Mouse (Mus musculus): ENCODE results near the gene Slc30a10. TPM values are rescaled to one million over a fixed set of nuclear protein-coding genes. Genes with fewer than 3 reads are reported as not detected.

The Slc30a10 gene
- polyA plus RNA-seq, 1 experiment from 2014 or later = 0.35 TPM

DNA sequence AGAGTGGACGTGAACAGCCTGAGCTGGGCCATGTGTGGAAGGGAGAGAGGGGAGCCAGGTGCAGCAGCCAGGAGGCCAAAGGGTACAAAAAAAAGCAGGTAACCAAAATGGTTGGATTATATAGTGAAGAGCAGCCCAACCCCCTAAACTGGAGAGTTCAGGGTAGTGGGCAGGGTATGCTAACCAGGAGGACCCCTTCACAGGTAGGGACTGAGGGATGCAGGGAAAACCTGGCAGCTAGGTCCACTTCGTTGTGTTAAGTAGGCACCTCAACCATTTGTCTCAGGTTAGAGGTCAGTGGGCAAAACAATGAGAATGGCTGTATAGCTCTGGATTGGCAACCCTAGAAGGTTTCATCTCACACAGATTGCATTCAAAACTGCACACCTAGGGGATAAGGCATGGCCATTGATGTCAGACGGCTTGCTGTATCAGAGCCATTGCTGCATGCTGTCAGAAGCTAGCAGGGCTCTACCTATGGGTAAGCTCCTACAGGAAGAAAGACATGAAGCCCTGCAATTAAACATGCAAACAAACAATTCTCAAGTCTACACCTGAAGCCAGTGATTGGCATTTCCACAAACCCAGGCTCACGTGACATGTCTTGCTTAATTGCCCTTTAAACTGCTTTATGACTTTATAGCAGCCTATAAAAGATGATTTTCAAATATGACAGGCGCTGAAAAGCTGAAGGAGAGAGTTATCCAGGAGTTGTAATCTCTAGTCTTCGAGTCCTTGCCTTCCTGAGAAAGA lies 23.2 kb upstream of the Slc30a10 start:
- H3K27ac ChIP-seq (ENCODE audit: low read length) = no peak overlapping the region
- H3K4me2 ChIP-seq (replicated peaks; ENCODE audit: low read depth, low read length) = no peak overlapping the region
- no peak for ATAC-seq (ENCODE audit: insufficient number of reproducible peaks, insufficient read depth, low FRiP score, low read depth)

DNA sequence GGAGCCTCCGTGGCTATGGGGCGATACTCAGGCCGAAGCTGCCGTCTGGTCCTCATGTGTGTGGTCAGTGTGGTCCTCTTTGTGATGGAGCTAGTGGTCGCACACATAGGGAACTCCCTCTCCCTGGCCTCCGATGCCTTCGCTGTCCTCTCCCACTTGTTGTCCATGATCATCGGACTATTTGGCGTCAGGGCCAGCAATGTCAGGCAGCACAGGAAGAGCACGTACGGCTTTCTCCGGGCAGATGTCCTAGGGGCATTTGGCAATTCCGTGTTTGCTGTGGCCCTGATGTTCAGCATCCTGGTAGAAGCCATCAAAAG lies 22.7 kb upstream of the Slc30a10 start:
- Histone ChIP-seq H3K27ac (ENCODE audit: low read length) (no peak overlapping the region), H3K9ac (replicated peaks; ENCODE audit: low read depth, low read length) (no peak overlapping the region), H3K27me3 (ENCODE audit: control insufficient read depth, insufficient read depth, low read length) (no peaks in the 10 kb centered on the region), H3K4me2 (replicated peaks; ENCODE audit: low read depth, low read length) (no peak overlapping the region), H3K36me3 (ENCODE audit: control insufficient read depth, insufficient read depth, low read length) (peaks cover 17% of the 10 kb centered on the region), H3K9me3 (ENCODE audit: control insufficient read depth, low read depth, low read length) (no peaks in the 10 kb centered on the region), H3K4me1 (ENCODE audit: control insufficient read depth, insufficient read depth, low read length) (no peaks in the 10 kb centered on the region), H3K4me3 (ENCODE audit: low read depth, low read length) (no peak overlapping the region)
- no peak for ATAC-seq (ENCODE audit: insufficient number of reproducible peaks, insufficient read depth, low FRiP score, low read depth)
- 81% methylated on average over 13 of the region's 13 CpGs for WGBS

More for the DNA sequence above, 23.2 kb upstream of the Slc30a10 start:
- H3K4me3 ChIP-seq (ENCODE audit: low read depth, low read length) = no peak overlapping the region
- no peak overlapping the region for H3K9ac ChIP-seq (replicated peaks; ENCODE audit: low read depth, low read length)
- no peaks in the 10 kb centered on the region for H3K27me3 ChIP-seq (ENCODE audit: control insufficient read depth, insufficient read depth, low read length)
- H3K9me3 ChIP-seq (ENCODE audit: control insufficient read depth, low read depth, low read length) = no peaks in the 10 kb centered on the region
- peaks cover 22% of the 10 kb centered on the region for H3K36me3 ChIP-seq (ENCODE audit: control insufficient read depth, insufficient read depth, low read length)
- 78% methylated on average over 6 of the region's 6 CpGs for WGBS
- H3K4me1 ChIP-seq (ENCODE audit: control insufficient read depth, insufficient read depth, low read length) = no peaks in the 10 kb centered on the region

DNA sequence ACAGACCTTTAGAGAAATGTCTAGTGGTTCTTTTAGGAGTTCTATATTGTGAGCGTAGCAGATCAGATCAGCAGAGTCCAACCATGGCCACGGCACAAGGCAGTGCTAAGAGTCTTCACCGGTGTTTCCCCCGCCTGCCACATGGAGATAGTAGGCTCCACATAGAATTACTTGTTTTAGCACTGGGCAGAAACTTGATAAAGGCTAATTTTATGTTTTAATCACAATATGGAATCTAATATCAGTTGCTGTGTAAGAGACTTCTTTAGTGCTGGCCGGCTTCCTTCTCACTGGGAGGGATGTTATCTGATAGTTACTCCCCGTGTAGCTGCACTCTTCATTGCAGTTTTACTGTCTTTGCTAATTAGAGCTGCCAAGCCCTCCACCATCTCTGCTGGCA lies 21.5 kb upstream of the Slc30a10 start:
- H3K27ac ChIP-seq (ENCODE audit: low read length) = no peak overlapping the region
- H3K9ac ChIP-seq (replicated peaks; ENCODE audit: low read depth, low read length) = no peak overlapping the region
- H3K9me3 ChIP-seq (ENCODE audit: control insufficient read depth, low read depth, low read length) = no peaks in the 10 kb centered on the region
- no peaks in the 10 kb centered on the region for H3K4me1 ChIP-seq (ENCODE audit: control insufficient read depth, insufficient read depth, low read length)
- peaks cover 9% of the 10 kb centered on the region for H3K36me3 ChIP-seq (ENCODE audit: control insufficient read depth, insufficient read depth, low read length)
- no peaks in the 10 kb centered on the region for H3K27me3 ChIP-seq (ENCODE audit: control insufficient read depth, insufficient read depth, low read length)
- no peak overlapping the region for H3K4me3 ChIP-seq (ENCODE audit: low read depth, low read length)
- WGBS = 81% methylated on average over 6 of the region's 6 CpGs
- ATAC-seq (ENCODE audit: insufficient number of reproducible peaks, insufficient read depth, low FRiP score, low read depth) = no peak
- H3K4me2 ChIP-seq (replicated peaks; ENCODE audit: low read depth, low read length) = no peak overlapping the region

DNA sequence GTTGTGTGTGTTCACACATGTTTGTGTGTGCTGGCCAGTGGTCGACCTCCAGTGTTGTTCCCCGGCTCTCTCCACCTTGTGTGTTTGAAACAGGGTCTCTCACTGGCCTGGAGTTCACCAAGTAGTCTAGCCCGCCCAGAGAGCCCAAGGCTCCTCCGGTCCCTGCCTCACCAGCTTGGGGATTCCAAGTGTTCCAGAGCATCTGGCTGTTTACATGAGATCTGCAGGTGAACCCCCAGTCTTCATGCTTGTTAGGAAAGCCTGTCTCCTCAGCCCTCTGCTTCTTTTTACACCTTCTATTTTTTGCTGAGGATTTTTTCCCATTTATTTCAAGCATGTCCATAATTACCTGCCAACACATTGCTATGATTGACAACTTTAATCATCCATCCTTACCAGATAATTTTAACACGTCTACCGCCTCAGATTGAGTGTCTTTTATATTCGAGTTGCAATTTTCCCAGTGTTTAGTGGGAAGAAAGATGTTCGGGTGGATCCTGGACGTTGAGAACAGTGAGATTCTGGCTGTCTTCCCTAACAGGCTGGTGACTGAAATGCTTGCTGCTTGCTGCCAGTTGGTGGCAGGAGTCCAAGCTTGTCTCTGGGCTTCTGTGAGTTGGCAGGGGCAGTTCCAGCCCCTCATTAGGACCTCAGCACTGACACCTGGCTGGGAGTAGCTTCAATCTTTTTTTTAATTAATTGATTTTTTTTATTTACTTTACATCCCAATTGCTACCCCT lies 15.6 kb upstream of the Slc30a10 start:
- no peak overlapping the region for H3K4me3 ChIP-seq (ENCODE audit: low read depth, low read length)
- H3K27me3 ChIP-seq (ENCODE audit: control insufficient read depth, insufficient read depth, low read length) = no peaks in the 10 kb centered on the region
- H3K9ac ChIP-seq (replicated peaks; ENCODE audit: low read depth, low read length) = no peak overlapping the region
- H3K4me2 ChIP-seq (replicated peaks; ENCODE audit: low read depth, low read length) = no peak overlapping the region
- no peak overlapping the region for H3K27ac ChIP-seq (ENCODE audit: low read length)
- WGBS = 69% methylated on average over 9 of the region's 9 CpGs
- ATAC-seq (ENCODE audit: insufficient number of reproducible peaks, insufficient read depth, low FRiP score, low read depth) = no peak
- H3K36me3 ChIP-seq (ENCODE audit: control insufficient read depth, insufficient read depth, low read length) = no peaks in the 10 kb centered on the region
- H3K4me1 ChIP-seq (ENCODE audit: control insufficient read depth, insufficient read depth, low read length) = no peaks in the 10 kb centered on the region
- H3K9me3 ChIP-seq (ENCODE audit: control insufficient read depth, low read depth, low read length) = no peaks in the 10 kb centered on the region

DNA sequence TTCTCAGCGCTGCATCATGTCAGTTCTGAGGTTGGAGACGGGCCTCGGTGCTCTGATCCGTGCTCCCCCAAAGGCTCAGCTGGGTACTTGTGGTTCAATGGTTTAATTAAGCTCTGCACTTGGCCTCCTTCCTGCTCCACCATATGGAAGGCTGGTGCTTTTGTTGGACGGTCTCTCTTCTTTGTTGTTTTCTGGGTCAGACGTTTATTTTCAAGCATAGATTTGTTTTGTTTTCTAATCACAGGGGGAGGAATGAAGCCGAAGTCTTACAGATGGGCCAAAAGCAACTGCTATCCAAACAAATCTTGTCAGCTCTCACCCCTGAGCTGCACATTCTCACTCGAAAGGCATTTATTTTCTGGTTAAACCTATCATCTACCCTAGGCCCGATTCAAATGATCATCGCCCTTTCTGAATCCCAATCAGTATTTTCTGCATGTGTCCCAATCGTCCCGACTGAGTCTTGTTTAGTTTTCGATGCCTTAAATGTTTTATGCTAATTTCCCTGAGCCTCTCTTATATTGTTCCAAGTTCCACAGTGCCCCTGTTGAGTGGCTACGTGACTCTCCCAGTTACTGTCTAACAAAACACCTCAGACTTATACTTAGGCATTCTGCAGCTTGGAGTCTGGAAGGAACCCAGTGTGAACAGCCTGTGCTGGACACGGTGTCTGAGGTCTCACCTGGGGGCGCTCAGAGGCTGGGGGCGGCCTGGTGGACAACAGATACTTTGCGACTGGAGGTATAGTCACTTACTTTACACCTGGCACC lies 12.8 kb upstream of the Slc30a10 start:
- H3K9me3 ChIP-seq (ENCODE audit: control insufficient read depth, low read depth, low read length) = no peaks in the 10 kb centered on the region
- H3K9ac ChIP-seq (replicated peaks; ENCODE audit: low read depth, low read length) = no peak overlapping the region
- no peak overlapping the region for H3K4me3 ChIP-seq (ENCODE audit: low read depth, low read length)
- H3K36me3 ChIP-seq (ENCODE audit: control insufficient read depth, insufficient read depth, low read length) = no peaks in the 10 kb centered on the region
- H3K4me1 ChIP-seq (ENCODE audit: control insufficient read depth, insufficient read depth, low read length) = no peaks in the 10 kb centered on the region
- no peaks in the 10 kb centered on the region for H3K27me3 ChIP-seq (ENCODE audit: control insufficient read depth, insufficient read depth, low read length)
- no peak overlapping the region for H3K4me2 ChIP-seq (replicated peaks; ENCODE audit: low read depth, low read length)
- 71% methylated on average over 18 of the region's 18 CpGs for WGBS
- no peak overlapping the region for H3K27ac ChIP-seq (ENCODE audit: low read length)
- ATAC-seq (ENCODE audit: insufficient number of reproducible peaks, insufficient read depth, low FRiP score, low read depth) = no peak

DNA sequence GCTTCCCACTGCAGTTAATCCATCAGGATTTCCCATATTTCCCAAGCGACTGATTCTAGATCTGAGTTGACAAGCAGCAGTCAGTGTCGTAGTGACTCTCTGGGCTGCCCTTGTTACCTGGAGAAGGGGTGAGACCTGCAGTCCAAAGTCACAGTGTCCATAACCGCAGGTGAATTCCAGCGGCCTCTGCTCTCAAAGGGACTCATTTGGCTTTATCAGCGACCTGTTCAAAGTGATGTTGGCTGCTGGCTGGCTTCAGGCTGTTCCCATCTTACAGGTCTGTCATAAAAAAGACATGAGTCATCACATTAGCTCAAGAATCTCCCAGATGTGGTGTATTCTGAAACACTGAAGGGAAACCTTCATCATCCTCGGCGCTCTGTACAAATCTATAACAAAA lies 5.7 kb upstream of the Slc30a10 start:
- H3K4me2 ChIP-seq (replicated peaks; ENCODE audit: low read depth, low read length) = no peak overlapping the region
- no peak overlapping the region for H3K9ac ChIP-seq (replicated peaks; ENCODE audit: low read depth, low read length)
- no peaks in the 10 kb centered on the region for H3K27me3 ChIP-seq (ENCODE audit: control insufficient read depth, insufficient read depth, low read length)
- ATAC-seq (ENCODE audit: insufficient number of reproducible peaks, insufficient read depth, low FRiP score, low read depth) = no peak
- H3K9me3 ChIP-seq (ENCODE audit: control insufficient read depth, low read depth, low read length) = no peaks in the 10 kb centered on the region
- H3K27ac ChIP-seq (ENCODE audit: low read length) = no peak overlapping the region
- H3K4me3 ChIP-seq (ENCODE audit: low read depth, low read length) = no peak overlapping the region
- no peaks in the 10 kb centered on the region for H3K4me1 ChIP-seq (ENCODE audit: control insufficient read depth, insufficient read depth, low read length)
- WGBS = 81% methylated on average over 7 of the region's 7 CpGs
- no peaks in the 10 kb centered on the region for H3K36me3 ChIP-seq (ENCODE audit: control insufficient read depth, insufficient read depth, low read length)

DNA sequence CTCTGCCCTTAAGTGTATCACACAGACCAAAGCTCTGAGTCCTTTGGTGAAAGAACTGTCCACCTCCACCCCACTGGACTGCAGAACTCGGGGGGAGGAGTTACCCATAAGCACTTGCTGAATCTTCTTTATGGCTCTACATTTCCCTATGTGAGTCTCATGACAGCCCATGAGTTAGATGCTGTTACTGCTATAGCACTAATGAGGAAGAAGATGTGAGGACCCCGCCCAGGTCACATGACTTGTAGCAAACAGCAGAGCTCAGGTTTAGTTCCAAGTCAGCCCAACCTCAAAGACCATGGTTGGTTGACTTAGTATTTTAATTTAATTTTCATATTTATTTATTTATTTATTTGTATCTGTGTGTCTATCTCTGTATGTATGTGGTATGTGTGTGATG lies 4.9 kb upstream of the Slc30a10 start:
- Histone ChIP-seq H3K4me2 (replicated peaks; ENCODE audit: low read depth, low read length) (no peak overlapping the region), H3K27me3 (ENCODE audit: control insufficient read depth, insufficient read depth, low read length) (peaks cover 4% of the 10 kb centered on the region; the same call in 1 of the 2 replicates), H3K9ac (replicated peaks; ENCODE audit: low read depth, low read length) (no peak overlapping the region), H3K4me3 (ENCODE audit: low read depth, low read length) (no peak overlapping the region), H3K4me1 (ENCODE audit: control insufficient read depth, insufficient read depth, low read length) (no peaks in the 10 kb centered on the region), H3K36me3 (ENCODE audit: control insufficient read depth, insufficient read depth, low read length) (no peaks in the 10 kb centered on the region), H3K9me3 (ENCODE audit: control insufficient read depth, low read depth, low read length) (no peaks in the 10 kb centered on the region), H3K27ac (ENCODE audit: low read length) (no peak overlapping the region)
- 73% methylated on average over 2 of the region's 2 CpGs for WGBS
- ATAC-seq (ENCODE audit: insufficient number of reproducible peaks, insufficient read depth, low FRiP score, low read depth) = no peak

DNA sequence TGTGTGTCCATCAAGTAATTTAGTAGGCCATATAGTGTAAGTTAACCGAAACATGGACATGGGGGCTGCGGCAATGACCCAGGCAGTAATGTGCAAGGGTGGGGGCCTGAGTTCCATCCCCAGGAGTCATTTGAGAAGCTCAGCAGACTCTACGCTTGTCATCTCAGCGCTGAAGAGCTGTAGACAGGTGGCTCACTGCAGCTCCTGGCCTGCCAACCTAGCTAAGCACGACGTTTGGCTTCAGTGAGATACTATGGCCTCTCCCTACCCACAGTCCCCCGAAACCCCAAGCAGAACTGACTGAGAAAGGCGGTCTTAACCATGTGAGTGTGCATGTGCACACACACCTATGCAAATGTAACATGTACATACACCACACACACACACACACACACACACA lies 3.6 kb upstream of the Slc30a10 start:
- H3K36me3 ChIP-seq (ENCODE audit: control insufficient read depth, insufficient read depth, low read length) = no peaks in the 10 kb centered on the region
- H3K9me3 ChIP-seq (ENCODE audit: control insufficient read depth, low read depth, low read length) = no peaks in the 10 kb centered on the region
- no peak overlapping the region for H3K27ac ChIP-seq (ENCODE audit: low read length)
- ATAC-seq (ENCODE audit: insufficient number of reproducible peaks, insufficient read depth, low FRiP score, low read depth) = no peak
- peaks cover 15% of the 10 kb centered on the region for H3K27me3 ChIP-seq (ENCODE audit: control insufficient read depth, insufficient read depth, low read length)
- H3K4me2 ChIP-seq (replicated peaks; ENCODE audit: low read depth, low read length) = no peak overlapping the region
- H3K4me1 ChIP-seq (ENCODE audit: control insufficient read depth, insufficient read depth, low read length) = peaks cover 4% of the 10 kb centered on the region; the same call in 1 of the 2 replicates
- H3K4me3 ChIP-seq (ENCODE audit: low read depth, low read length) = no peak overlapping the region
- H3K9ac ChIP-seq (replicated peaks; ENCODE audit: low read depth, low read length) = no peak overlapping the region
- WGBS = 88% methylated on average over 8 of the region's 8 CpGs

Data from stomach, embryonic 14.5 days (tissue).